Mouse (Mus musculus) lung, postnatal 0 days (tissue): ENCODE measurements around the gene Nt5c3. TPM values are rescaled to one million over a fixed set of nuclear protein-coding genes. Genes with fewer than 3 reads are reported as not detected.

Source experiments
- ATAC-seq: fragments of 200-750 bp; cut with Nextera tagmentation; 2 replicates; pipeline ENCODE4 v1.8.0; 2017; ENCODE audit warnings: moderate library complexity
- DNase-seq: peaks from one replicate; pipeline ENCODE4 v3.0.0-alpha.2; 2016; ENCODE audit warnings: low spot score
- H3K27ac ChIP-seq: fragments of 300-500 bp; sonication (generic); 2 replicates; pipeline ENCODE4 v1.5.1; 2014; ENCODE audit warnings: antibody characterized with exemption, mild to moderate bottlenecking, low read length, mixed read lengths
- H3K27me3 ChIP-seq: fragments of 300-500 bp; sonication (generic); replicated peaks from 2 replicates; pipeline ENCODE4 v1.6.1; 2014; ENCODE audit warnings: low read length, mixed read lengths; ENCODE audit not compliant: insufficient read depth
- H3K36me3 ChIP-seq: fragments of 300-500 bp; sonication (generic); 2 replicates; pipeline ENCODE4 v1.6.1; 2014; ENCODE audit warnings: low read length, mixed read lengths; ENCODE audit not compliant: insufficient read depth
- H3K4me1 ChIP-seq: fragments of 300-500 bp; sonication (generic); 2 replicates; pipeline ENCODE4 v1.6.1; 2014; ENCODE audit warnings: antibody characterized with exemption, low read depth, low read length, mixed read lengths; ENCODE audit not compliant: insufficient read depth
- H3K4me2 ChIP-seq: fragments of 300-500 bp; sonication (generic); replicated peaks from 2 replicates; pipeline ENCODE4 v1.6.1; 2014; ENCODE audit warnings: low read depth, mild to moderate bottlenecking, low read length, moderate library complexity, mixed read lengths
- H3K4me3 ChIP-seq: fragments of 300-500 bp; sonication (generic); 2 replicates; pipeline ENCODE4 v1.5.1; 2014; ENCODE audit warnings: low read depth, low read length
- H3K9ac ChIP-seq: fragments of 300-500 bp; sonication (generic); replicated peaks from 2 replicates; pipeline ENCODE4 v1.6.1; 2014; ENCODE audit warnings: low read depth, mild to moderate bottlenecking
- H3K9me3 ChIP-seq: fragments of 300-500 bp; sonication (generic); 2 replicates; pipeline ENCODE4 v1.6.1; 2016; ENCODE audit warnings: low read length, mixed read lengths
- CTCF ChIP-seq: IDR thresholded peaks from 2 replicates; pipeline ENCODE4 v1.5.1; 2016; ENCODE audit warnings: antibody characterized with exemption, mild to moderate bottlenecking
- EP300 ChIP-seq: IDR thresholded peaks from 2 replicates; pipeline ENCODE4 v1.6.1; 2016; ENCODE audit warnings: antibody characterized with exemption, mild to moderate bottlenecking, control low read depth
- WGBS: fragments of 180-500 bp; shearing (Covaris S2); extraction: QIAGEN DNeasy Blood & Tissue Kit; methylation state at CpG from one replicate; pipeline ENCODE4 v1.1.7; 2014; 5-methylcytosine and 5-hydroxymethylcytosine counted together
- polyA plus RNA-seq: library from polyadenylated mRNA; unstranded; fragments of >200 nt; fragmentation: Nextera tagmentation; extraction: Ambion mirVana; gene quantifications from 2 replicates; pipeline ENCODE4 v1.2.1, GENCODE M21; 2015

Nt5c3 gene
- polyA plus RNA-seq, 1 experiment from 2014 or later, result 46.4 TPM

DNA sequence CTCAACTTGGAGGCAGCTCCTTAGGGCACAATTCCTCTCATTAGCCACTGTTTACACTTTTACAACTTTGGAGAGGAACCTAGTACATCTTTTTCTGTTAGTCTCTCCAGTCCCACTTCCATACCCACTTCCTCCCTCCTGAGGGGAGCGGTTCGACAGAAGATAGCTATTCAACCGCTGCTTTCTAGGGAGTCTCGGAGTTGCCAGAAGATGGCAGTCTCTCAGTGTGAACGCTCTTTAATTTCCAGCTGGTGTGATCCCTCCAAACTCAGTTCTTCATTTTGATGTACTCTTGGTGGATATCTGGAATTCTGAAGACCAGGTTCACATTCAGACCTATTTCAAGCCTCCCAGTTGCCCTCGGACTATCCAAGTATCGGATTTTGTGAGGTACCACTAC is 73.4 kb downstream of the Nt5c3 start:
- Histone ChIP-seq H3K4me2 (no peak overlapping the region), H3K27ac (no peak overlapping the region), H3K36me3 (no peaks in the 10 kb centered on the region), H3K9me3 (no peaks in the 10 kb centered on the region), H3K27me3 (no peaks in the 10 kb centered on the region), H3K9ac (no peak overlapping the region), H3K4me1 (no peaks in the 10 kb centered on the region), H3K4me3 (no peak overlapping the region)
- DNase-seq, result peak; percentile 11
- ATAC-seq, result no peak
- TF ChIP-seq EP300 (no peak), CTCF (peak; percentile 47)
- 73% methylated on average over 7 of the region's 7 CpGs for WGBS

DNA sequence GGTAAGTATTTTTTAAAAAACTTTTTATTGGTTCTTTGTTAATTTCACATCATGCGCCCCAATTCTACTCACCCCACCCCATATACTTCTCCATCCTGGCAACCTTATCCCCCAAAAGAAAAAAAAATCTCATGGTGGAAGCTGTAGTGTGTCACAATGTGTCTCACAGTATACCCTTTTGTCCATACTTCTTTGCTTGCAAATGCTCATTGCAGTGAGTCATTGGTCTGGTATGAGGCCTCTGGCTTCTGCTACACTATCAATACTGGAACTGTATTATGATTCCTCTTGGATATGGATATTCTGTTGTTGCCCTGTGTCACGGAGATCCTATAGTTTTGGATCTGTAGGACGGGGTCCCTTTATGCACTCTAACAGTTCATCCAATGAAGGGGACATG is 74.8 kb downstream of the Nt5c3 start:
- no peak overlapping the region for H3K4me3 ChIP-seq
- DNase-seq (peak; percentile 32), ATAC-seq (peak; percentile 59)
- no peaks in the 10 kb centered on the region for H3K4me1 ChIP-seq
- no peak overlapping the region for H3K27ac ChIP-seq
- no peak overlapping the region for H3K9ac ChIP-seq
- TF ChIP-seq CTCF, result no peak
- no peak for TF ChIP-seq EP300
- 80% methylated on average over 3 of the region's 3 CpGs for WGBS
- H3K4me2 ChIP-seq, result no peak overlapping the region
- H3K36me3 ChIP-seq, result no peaks in the 10 kb centered on the region
- no peaks in the 10 kb centered on the region for H3K9me3 ChIP-seq
- H3K27me3 ChIP-seq, result no peaks in the 10 kb centered on the region

DNA sequence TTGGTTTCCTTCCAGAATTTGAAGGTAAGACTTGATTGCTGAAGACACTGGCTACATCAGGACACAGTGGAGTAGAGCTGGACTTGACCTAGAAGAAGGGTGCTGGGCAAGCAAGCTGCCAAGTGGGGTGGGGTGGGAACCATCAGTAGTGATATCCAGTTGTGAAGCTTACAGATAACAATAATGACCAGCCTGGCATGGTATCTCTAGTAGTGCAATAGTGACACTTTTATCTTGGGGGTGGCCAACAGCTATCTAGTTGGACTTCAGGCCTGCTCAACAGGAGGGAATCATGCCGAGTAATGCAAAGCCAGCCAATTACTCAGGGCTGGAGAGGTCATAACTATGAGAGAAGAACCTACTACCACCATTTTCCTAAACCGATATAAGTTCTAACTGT is 79.4 kb downstream of the Nt5c3 start:
- no peak overlapping the region for H3K4me3 ChIP-seq
- no peak overlapping the region for H3K27ac ChIP-seq
- no peaks in the 10 kb centered on the region for H3K36me3 ChIP-seq
- ATAC-seq, result no peak
- H3K4me2 ChIP-seq, result no peak overlapping the region
- TF ChIP-seq EP300, result no peak
- TF ChIP-seq CTCF, result no peak
- no peaks in the 10 kb centered on the region for H3K9me3 ChIP-seq
- H3K4me1 ChIP-seq, result no peaks in the 10 kb centered on the region
- no peak for DNase-seq
- H3K27me3 ChIP-seq, result no peaks in the 10 kb centered on the region
- WGBS, result 93% methylated on average over 2 of the region's 2 CpGs
- no peak overlapping the region for H3K9ac ChIP-seq

DNA sequence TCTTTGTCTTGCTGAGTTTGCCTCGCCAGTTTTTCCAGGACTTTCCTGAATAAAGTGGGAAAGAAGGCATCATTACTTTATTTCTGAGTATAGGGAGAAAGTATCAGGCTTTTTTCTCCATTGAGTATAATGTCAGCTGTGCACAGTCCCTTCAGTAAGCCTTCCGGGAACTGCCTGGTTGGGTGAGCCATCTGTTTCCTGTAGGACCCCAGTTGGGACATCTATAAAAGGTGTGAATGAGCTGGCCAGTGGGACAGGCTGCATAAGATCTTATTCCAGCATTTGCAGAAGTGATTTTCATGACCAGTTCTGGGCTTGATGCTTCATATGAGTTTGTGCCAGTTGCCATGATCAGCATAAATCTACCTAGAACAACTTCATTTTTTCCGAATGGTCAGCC is 80.5 kb downstream of the Nt5c3 start:
- Histone ChIP-seq H3K9ac (no peak overlapping the region), H3K9me3 (no peaks in the 10 kb centered on the region), H3K27ac (no peak overlapping the region), H3K4me2 (no peak overlapping the region), H3K4me3 (no peak overlapping the region), H3K4me1 (no peaks in the 10 kb centered on the region), H3K27me3 (no peaks in the 10 kb centered on the region), H3K36me3 (0 out of 2 replicates have a peak, but pooled peaks cover 3% of the 10 kb centered on the region)
- peak; percentile 30 for DNase-seq
- TF ChIP-seq CTCF (no peak), EP300 (no peak)
- ATAC-seq, result no peak
- 74% methylated on average over 3 of the region's 3 CpGs for WGBS

DNA sequence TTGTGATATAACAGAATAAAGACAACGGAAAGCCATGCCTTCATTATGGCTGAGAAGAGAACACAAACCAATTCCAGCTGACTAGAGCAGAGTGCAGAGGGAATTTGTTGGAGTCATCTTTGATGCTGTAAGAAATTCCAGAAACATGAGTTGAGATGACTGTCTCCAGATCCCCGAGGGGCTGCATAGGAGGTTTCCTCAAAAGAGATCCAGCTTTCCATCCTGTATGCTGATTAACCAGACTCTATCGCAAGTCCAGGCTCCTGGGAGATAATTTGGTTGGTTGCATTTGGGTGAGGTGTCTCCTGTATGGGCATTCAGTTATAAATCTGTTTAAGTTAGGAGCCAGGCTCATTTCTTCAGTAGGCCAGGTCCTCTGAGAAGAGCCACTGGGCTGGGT is 86.1 kb downstream of the Nt5c3 start:
- Histone ChIP-seq H3K9ac (no peak overlapping the region), H3K27me3 (no peaks in the 10 kb centered on the region), H3K4me3 (no peak overlapping the region), H3K4me1 (no peaks in the 10 kb centered on the region), H3K9me3 (no peaks in the 10 kb centered on the region), H3K4me2 (no peak overlapping the region), H3K27ac (no peak overlapping the region), H3K36me3 (0 out of 2 replicates have a peak, but pooled peaks cover 3% of the 10 kb centered on the region)
- ATAC-seq (no peak), DNase-seq (no peak)
- no peak for TF ChIP-seq CTCF
- TF ChIP-seq EP300, result no peak
- WGBS, result 89% methylated on average over 3 of the region's 3 CpGs

DNA sequence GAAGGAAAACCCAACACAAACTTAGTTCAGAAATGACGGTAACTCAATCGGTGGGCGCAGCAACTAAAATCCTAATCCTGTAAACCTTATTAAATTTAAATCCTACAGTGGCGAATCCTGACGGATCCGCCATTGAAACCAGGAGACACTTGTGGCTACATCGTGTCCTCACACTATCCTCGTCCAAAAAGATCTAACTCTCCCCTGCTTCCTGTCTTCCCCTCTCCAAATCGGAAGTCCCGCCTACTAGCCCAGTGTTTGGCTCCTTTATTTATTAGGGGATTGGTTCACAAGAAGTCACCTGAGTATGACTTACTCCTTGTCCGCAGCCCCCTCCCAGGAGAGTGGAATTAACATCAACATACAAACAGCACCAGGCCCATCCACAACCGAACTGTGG is 86.6 kb downstream of the Nt5c3 start:
- Histone ChIP-seq H3K9ac (no peak overlapping the region), H3K27me3 (no peaks in the 10 kb centered on the region), H3K27ac (no peak overlapping the region), H3K4me2 (no peak overlapping the region), H3K4me1 (no peaks in the 10 kb centered on the region), H3K9me3 (no peaks in the 10 kb centered on the region), H3K4me3 (no peak overlapping the region), H3K36me3 (0 out of 2 replicates have a peak, but pooled peaks cover 3% of the 10 kb centered on the region)
- no peak for ATAC-seq
- no peak for TF ChIP-seq CTCF
- TF ChIP-seq EP300, result no peak
- 96% methylated on average over 12 of the region's 12 CpGs for WGBS
- no peak for DNase-seq

DNA sequence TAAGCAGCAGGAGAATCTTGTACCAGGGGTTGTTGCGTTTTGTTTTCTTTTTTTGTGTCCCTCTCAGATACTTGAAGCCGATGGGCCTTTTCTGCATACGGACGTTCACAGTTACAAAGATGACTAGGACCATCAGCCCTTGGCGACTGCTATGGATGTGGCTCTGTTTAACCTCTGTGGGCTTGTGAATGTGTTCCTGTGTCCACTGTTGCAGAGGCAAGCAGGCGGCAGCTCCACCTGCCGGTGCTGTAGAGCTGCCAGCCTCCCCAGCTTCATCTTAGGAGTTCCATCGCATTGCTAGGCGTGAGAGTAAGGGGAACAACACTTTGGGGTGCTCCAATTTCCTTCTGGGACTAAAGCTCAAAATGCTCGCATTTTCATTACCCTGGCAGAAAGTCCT is 88.2 kb downstream of the Nt5c3 start:
- WGBS, result 81% methylated on average over 10 of the region's 10 CpGs
- Histone ChIP-seq H3K4me1 (no peaks in the 10 kb centered on the region), H3K9ac (no peak overlapping the region), H3K4me3 (no peak overlapping the region), H3K9me3 (no peaks in the 10 kb centered on the region), H3K27me3 (no peaks in the 10 kb centered on the region), H3K36me3 (0 out of 2 replicates have a peak, but pooled peaks cover 3% of the 10 kb centered on the region), H3K4me2 (no peak overlapping the region), H3K27ac (no peak overlapping the region)
- TF ChIP-seq CTCF (peak; percentile 30), EP300 (no peak)
- no peak for DNase-seq
- no peak for ATAC-seq
